Mouse (Mus musculus) kidney, adult 9 months (tissue): ENCODE measurements around the gene Sh2d1a.

Experiments
- DNase-seq: peaks from one replicate; pipeline ENCODE4 v3.0.0; 2022

Sh2d1a gene

DNA sequence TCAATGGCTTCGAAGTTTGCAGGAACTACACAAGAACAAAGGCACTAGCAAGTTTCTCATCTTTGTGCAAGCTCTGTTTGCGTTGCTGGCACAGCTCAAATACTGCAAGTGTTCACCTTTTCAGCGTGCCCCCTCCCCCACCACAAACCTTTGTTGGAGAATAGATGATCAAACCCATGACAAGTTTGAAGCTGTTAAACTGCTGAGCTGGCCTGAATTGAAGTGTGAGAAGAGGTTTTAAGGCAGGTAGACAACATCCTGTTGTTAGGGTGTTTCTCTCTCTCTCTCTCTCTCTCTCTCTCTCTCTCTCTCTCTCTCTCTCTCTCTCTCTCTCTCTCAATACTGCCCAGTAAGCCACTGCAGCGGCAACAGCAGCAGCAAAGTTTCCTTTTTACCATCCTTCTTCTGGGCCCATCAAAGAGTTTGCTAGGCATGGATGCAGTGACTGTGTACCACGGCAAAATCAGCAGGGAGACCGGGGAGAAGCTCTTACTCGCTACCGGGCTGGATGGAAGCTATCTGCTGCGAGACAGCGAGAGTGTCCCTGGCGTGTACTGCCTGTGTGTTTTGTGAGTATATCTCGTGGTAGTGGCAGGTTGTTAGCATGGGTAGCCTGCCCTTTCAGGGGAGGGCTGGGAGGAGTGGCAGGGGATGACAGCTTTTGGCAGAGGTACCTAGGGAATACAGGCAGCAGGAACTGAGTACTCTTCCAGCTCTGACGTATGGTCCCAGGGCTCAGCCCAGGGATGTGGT lies at the start of gene Sh2d1a:
Gene Sh2d1a (plus strand): TSS at position 163 of the 753 bp plus-strand sequence.
- DNase-seq, result no peak

DNA sequence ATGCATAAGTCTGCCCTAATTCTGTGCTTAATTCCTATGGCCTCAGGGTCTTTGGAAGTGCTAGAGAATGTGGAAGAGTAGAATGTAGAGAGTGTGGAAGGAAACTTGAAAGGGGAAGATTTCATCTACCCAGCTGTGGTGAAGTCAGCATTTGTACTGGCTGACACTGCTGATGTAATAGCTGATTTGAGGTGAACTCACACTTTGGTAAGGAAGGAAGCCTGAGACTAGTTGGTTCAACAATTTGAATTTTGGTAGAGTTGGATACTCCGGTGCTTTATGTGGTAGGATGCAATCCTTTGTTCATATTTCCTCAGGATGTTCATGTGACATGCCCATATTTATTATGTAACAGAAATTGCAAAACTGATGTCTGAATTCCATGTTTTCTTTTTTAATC lies 49.3 kb upstream of the Sh2d1a start:
- DNase-seq, result no peak

DNA sequence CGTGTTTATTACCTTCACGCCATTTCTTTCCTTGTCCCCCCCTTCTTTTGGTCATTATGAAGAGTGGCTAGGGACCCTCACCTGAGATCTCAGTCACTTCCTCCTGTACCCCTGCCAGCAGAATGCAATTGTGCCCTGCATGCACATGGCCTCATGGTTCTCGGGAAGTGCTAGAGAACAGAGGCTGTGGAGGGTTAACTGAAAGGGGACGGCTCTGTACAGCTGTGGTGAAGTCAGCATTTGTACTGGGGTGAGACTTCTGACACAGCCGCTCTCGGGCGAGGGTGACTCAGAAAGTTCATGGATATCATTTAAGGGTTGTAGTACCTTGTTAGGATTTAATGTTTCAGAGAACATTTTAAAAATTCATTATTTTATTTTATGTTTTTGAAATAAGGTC lies 47.7 kb upstream of the Sh2d1a start:
- no peak for DNase-seq

DNA sequence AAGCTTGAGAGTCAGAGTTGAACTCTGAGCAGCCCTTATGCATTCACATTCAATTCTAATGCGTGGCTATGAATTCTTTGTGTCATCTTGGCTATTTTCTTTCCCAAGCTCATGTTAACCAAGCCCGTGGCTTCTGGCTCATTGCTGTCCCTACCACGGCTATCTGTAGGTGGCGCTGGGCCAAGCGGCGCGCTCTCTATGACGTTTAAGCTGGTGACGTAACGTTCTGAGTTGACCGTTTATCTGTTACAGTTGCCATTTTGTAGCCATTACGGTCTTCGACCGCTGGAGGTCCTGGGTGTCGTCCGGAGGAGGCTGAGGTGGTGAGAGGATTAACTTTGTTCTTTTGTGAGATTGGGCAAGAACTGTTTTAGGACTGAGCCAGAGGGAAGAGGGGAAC lies 12.8 kb upstream of the Sh2d1a start, which contains the start of gene Tex13c2:
Gene Tex13c2 (plus strand): TSS at position 246 of the 400 bp plus-strand sequence.
- no peak for DNase-seq

DNA sequence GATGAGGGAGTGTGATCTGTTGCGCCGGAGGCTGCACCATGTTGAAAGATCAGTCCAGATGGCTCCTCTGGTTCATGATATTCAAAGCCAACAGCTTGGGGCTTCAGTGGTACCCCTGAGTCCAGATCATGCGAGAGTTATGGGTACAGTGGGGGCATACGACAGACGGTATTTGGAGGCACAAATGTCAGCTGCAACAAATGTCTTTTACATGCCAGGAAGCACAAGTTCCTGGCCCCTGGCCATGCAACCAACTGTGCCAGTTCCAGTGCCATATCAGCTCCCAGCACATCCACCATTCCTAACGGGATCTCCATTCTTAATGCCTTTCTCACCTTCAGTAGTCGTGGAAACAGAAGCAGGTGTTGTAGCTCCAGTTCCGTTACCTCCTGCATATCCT lies 11.9 kb upstream of the Sh2d1a start:
- no peak for DNase-seq

DNA sequence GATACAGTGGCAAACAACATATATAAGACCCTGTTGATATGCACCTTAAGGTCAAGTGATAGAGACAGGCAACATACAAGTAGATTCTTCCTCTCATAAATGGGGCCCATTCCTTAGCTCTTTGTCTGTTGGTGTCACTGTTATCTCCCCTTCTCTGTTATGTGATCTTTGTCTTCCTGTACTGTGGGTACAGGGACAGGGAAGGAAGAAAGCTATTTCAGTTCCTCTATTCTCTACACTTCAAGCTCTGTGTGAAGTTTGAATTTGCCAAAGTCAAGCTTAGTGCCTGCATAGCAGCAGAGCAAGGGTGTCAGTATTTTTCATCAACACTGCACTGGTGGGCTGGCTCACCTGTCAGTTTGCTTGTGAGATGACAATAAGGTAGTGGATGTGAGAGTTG lies 1.7 kb upstream of the Sh2d1a start:
- DNase-seq, result no peak

DNA sequence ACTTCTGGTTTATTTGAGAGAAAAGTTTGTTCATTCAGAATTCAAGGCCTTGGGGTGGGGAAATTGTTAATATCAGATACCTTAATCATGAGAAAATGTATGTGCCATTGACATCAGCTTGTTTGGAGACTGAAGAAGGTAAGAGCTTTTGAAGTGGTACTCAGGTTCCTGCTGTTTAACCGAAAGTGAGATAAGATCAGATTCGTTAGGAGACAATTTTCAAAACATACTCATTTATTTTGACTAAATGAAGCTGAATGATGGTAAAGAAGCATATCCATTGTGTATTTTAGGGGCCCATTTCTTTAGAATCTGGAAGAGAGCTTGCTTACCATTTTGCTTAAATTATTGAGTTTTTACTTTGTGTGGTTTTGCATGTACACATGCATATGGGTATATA lies 8.9 kb downstream of the Sh2d1a start:
- DNase-seq, result no peak

DNA sequence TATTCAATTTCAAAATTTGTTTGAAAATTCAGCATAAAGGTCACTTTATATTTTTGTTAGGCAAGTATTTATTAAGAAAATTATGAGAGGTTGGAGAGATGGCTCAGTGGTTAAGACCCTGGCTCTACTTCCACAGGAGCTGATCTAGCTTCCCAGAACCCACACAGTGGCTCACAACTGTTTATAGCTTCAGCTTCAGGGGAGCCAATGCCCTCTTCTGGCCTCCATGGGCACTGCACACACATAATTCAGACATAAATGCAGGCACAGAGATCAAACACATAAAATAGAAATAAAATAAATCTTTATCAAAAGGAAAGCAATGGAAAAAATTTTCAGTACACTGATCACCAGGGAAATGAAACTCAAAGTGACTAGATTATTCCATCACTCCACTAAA lies 10.3 kb downstream of the Sh2d1a start:
- DNase-seq, result peak; percentile 8

DNA sequence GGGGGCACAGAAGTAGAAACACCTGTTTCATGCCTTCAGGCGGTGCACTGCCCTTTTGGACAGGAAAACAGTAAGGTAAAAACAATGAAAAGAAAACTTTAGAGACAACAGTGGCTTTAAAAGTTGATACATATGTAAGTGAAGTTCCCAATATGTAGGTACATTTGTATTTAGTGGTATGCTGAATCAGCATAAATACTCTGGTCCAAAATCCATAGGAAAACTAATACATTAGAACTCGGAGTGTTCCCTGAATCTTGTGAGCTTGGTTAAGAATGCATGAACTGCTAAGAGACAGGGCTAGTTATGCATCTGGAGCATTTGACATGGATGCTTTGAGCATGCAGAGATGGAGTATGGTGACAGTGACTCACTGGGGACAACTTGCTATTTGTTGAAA lies 20.6 kb downstream of the Sh2d1a start:
- no peak for DNase-seq

DNA sequence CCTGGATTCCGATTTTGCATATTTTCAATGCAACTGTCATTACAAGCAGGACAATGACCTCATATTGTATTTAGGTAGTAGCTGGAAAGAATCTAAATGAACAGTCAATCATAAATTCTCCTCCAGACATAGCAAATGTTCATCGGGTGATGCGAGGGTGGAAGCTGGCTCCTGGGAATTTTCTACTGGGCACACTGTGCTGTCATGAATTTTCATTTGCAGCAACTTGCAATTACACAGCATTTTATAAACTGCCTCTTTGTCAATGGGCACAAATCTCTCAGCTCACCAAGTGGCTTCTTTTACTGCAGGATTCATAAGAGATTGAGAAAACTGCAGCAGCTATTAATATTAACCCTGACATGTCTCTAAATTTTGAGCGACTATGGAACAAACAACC lies 28.4 kb downstream of the Sh2d1a start:
- DNase-seq, result no peak

DNA sequence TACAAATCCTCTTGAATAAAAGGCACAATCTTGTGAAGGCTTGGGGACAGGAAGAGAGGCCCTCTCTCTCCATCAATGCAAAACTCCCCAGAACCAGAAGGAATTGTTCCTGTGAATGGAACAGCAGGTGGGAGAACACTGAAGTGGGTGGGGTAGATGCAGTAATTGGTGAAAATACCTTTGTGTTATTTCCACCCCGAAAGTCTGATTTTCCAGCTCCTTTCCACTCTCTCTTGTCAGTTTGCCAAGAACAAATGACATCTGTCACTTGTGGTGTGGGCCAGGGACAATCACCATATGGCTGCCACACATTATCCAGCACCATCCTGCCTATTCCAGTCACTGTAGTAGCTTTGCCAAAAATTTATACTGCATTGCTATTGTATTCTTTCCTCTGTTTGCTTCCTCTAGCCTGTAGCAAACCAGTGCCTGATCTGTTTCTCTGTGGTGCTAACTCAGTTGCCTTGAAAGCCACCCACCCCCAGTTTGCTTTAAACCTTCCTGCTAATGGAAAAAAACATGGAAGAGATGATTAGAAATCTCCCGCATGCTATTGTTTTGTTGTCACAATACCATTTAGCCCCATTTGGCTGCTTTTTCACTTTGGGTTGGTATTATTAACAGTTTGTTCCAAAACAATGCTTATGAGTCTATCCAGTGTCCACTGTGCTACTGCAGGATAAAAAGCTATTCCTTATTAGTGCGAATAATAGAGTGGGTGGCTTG lies 37.9 kb downstream of the Sh2d1a start:
- peak; percentile 7 for DNase-seq

DNA sequence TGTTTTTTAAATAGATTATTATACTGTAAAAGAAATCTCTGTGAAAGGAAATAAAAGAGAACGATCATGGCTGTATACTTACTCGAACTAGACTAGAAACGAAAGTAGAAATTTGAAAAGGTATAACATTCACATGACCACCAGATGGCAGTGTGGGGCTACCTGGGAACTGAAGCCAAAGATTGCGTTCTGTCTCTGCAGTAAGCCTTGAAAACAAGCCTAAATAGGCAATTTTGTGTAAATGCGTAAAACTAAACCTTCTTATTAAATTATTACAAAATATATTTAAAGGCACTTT lies 38.5 kb downstream of the Sh2d1a start:
- DNase-seq, result peak; percentile 63

DNA sequence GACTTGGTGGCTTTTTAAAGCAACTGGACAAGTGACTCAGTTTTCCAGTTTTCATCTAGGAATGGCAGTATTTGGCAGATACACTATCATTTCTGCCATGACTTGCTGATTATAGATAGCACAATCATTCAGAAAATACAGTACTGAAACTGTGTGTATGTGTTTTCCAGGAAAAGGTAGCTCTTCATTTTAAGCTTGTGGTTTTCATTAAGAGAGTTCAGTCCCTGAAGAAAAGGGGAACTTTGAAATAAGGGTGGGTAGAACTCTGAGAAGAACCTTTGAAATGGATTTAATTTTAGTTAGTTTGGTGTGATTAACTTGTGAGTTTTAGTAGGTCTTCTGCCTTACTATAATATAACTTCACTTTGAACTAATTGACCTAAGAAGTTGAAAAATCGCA lies 42.8 kb downstream of the Sh2d1a start:
- no peak for DNase-seq

DNA sequence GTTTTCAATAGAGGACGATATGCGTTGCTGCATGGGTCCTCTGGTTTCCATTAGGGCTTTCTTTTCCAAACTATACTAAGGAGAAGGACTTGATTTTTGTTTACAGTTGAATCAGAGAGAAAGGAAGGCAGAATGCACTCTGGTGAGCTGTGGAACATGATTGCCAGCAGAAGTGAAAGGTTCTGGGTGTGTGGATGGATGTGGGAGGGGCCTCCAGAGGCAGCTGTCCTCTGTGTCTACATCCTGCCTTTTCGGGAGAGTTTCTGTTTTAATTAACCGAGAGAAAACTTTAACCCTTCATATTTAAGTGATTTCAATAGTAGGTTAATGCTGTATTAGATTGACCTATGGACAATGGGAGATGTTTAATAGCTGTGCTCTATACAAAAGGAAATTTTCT lies 46.3 kb downstream of the Sh2d1a start:
- DNase-seq, result no peak

DNA sequence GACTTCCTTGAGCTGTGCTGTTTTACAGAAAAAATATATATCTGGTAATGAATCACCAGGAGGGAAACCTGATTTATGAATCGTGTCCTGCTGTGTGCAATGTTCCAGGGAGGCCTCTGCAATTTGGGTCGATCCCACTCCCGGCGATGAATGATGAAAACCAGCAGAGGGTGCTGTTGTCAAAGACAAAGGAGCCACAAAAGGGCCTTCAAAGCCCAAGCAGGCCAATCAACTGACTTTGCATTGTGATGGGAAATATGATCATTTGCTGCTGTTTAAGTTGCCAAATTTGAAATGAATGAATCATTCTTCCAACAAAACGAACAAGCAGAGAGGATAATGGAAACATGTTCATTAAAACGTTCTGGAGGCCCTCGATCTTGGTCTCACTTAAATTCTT lies 55.0 kb downstream of the Sh2d1a start:
- peak; percentile 40 for DNase-seq

DNA sequence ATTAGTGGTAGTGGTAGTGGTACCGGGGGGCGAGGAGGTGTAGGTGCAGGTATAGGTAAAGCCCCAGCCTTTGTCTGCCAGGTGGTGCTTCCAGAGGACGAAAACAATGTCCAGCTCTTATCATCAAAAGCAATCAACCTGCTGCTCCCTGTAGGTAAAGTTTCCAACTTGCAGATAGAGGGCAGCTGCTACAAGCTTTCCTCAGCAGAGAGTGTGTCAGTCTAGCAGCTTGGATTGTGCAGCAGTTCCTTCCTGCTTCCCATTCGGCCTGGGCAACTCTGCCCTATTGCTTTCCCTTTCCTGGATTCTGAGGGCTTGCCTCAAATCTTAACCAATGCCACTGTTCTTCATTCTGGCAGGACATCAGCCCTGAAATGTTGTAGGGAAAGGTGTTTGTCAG lies 56.4 kb downstream of the Sh2d1a start:
- no peak for DNase-seq
